Mouse (Mus musculus) heart, adult 11 months (tissue): ENCODE measurements around the gene Lrrc63.

Experiments
- DNase-seq: peaks from one replicate; pipeline ENCODE4 v3.0.0; 2022

The Lrrc63 gene

DNA sequence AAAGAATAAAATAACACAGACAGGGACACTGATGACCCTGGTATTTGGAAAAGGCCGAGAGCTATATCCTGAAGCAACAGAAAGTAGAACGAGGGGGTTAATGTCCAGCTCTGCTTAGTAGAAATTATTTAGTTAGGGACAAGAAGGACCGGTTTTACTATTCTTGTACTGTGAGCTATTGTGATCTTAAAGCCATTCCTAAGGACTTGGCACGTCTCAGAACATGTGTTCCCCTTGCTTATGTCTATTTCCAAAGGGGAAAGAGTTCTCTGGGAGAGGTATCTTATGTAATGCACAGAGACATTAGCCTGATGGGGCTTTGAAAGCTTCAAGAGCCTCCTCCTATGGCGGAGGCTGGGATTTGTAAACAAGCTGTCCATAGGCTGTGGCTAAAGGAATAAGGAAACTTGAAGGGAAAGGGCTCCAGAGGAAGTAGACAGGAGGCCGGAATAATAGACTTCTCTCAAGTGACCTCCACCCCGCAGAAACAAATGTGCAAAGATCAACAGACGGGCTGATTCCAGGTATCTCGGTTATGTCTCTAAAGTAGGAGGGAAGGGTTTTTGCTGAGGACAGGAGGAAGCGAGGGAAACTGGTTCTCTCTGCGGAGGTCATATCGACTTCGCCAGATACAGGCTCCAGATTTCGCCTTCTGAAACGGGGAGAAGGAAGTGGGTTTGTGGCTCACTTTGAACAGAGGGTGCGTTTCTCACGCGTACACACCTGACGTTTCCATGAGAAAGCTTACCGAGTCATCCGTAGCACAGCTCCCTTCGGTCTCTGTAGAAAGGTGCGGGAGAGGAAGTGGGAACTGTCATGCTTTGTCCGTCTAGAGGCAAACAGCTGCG lies 5.7 kb upstream of the Lrrc63 start:
- DNase-seq = no peak

DNA sequence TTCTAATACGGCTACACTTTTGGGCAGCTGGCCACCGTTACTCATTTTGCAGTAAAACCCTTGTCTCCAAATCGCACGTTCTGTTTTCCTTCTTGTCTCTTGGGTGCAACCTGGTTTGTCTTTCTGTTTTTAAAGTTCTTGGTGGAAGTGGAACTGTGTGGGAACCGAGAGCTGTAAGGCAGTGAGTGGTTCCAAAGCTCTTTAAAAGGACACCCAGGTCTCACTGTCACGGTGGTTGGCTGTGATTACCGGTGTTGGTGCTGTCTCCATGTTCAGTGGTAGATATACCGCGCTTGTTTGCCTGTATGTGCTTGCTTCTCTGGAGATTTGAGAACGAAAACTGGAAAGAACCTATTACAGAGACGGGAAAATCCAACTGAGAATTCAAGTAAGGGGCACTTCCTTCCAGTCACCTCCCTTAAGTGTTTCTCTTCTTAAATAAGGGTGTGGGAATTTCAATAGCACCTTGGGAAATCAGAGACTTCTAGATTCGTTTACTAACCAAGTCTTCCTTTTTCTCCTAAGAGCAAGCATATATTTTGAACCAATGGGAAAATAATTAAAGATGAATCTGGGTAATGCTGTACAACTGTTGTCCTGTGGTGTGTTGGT lies 749 bp upstream of the Lrrc63 start:
- DNase-seq = no peak

DNA sequence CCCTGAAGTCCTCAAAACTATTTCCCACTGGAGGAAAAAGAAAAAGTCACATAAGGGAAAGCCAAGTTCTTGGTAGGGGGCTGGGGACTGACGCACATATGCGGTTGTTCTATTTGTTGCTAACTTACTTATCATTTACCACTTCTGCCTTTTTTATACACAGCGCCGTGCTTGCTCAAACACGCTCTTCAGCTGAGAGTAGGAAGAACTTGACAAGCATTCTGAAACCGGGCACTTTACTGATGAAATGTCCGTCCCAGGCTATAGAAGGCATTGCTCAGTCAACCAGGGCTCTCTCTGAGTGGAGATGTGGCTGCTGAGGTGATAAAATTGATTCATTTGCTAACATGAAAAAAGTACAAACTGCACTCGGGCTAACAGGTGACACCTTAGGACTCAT lies 9.0 kb downstream of the Lrrc63 start:
- DNase-seq = no peak

DNA sequence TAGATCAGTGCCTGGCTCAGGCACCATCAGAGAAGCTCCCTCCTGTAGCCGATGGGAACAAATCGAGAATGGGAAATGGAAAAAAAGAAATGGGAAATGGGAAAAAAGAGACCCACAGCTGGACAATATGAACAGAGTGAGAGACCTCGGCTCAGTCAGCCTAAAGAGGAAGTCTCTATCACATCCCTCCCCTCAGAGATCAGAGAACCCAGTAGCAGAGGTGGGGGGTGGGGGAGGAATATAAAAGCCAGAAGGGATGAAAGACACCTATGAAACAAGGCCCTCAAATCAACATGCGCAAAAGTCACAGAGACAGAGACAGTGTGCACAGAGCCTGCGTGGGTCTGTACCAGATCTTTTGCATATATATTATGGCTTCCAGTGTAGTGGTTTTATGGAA lies 27.7 kb downstream of the Lrrc63 start:
- DNase-seq = peak; percentile 70

DNA sequence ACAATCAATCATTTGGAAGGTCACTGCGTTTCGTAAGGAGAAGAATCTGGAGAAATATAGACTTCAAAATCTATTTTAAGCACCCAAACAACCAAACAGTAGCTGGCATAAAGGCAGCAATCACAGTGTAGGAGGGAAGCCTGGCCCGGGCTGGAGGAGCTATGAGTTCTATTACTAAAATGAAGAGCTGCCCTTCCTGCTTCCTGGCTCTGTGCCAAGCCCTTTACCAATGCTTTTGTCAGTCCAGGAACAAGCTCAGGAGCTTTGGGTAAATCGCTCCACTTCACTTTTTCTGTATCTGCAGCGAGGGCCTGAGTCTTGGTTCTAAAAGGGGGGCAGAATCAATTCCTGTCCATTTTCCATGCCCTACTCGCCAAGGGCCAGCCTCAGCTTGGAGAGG lies 52.7 kb downstream of the Lrrc63 start:
- DNase-seq = no peak

DNA sequence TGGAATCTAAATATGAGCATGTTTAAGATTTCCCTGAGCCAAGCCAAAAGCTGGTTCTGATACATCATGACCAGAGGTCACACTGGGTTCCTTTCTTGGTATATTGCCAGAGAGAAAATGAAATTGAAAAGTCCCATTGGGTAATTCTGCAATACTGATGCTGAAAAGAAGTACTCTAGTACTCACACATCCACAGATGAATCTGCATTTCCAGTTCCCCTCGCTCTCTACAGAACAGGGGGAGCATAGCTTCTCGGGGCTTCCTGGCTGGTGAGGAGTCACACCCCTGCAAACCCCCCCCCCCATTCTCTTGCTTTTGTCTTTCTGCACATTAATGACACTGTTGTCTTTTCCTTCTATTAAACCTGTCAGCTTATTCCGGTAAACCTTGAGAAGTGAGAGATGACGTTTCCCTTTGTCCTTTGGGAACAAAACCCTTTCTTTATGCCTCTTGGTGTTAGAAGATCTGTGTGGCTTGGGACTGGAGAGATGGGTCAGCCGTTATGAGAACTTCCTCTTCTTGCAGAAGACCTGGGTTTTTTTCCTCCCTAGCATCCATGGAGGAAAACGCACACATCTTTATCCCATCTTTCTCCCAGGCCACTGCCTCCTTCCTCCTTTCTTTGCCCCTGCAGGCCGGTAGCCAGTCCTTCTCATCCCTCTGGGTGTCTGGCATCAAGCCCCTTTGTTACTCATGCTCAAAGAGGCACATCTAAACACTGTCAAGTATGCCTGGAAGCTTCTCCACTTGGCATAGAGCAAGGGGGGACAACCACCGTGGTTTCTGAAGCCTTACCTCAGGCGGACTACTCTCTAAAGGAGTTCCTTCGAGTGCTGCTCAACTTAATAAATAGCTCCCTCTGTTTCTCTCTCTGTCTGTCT lies 55.1 kb downstream of the Lrrc63 start:
- DNase-seq = no peak

DNA sequence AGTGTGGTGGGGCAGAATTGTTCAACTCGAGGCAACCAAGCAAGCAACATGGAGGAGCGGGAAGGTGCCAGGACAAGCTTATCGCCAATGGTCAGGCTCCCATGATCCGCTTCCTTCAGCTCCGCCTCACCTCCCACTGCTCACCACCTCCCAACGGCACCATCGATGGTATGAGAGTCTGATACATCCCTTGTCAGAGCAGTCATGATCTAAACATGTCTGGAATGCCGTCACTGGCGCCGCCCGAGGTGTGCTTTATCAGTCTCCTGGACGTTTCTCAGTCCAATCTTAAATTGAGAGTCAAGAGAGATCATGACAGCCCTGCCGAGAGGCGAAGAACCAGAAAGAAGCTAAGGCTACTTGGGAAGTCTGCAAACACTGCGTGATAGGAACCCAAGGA lies 59.6 kb downstream of the Lrrc63 start:
- peak; percentile 85 for DNase-seq

DNA sequence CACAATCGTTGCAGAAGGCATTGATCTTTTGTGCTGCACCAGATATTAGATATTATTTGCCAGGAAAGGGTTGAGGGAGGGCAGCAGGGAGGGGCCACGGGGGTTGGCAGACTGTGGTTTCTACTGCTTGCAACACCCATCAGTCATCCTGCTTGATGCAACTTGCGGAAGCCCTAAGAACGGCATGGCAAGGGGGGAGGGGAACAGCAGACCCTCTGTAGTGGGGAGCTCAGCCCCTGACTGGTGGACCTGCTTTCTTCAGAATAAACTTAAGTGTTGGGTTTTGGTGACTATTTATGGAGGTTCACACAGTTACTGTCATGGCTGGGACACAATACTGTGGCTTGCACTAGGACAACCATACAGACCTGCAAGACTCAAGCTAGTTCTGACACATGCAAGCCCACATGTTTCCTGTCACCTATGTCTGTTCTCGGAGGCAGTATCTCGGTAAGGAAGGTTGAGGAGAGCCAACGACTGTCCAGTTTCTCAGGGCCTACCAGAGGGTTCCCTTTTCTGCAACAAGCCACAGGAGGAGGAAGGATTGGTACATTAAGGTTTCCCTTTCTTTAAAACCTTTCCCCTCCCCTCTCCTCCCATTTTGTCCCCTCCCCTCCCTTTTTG lies 61.2 kb downstream of the Lrrc63 start:
- DNase-seq = no peak

DNA sequence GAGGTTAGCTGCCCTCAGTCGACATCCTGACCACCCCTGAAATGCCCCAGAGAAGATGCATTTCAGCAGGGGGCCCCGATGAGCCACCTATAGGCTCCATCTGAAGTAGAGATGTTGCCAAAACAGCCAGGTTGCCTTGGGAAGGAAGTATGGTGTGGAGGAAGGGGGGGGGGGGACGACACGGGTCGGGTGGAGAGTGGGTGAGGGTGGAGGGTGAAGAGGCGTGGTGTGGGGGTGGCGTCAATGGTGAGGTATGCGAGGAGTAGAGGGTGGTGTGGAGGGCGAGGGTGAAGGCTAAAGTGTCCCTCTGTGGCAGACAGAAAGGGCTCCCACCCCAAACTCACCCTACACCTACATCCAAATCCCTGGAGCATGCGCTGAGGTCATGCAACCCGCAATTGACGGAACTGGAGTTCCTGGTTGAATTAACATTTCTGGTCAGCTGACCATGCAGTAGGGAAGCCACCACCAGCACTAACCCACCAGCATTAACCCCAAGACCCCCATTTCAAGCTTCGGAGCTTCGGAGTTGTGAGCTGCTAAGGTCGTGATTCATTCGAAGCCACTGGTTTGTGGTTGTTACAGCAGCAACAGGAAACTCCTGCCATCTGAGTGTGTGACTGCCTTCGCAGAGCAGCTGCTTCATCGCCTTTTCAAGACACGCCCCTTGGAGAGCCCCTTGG lies 62.1 kb downstream of the Lrrc63 start:
- DNase-seq = no peak

DNA sequence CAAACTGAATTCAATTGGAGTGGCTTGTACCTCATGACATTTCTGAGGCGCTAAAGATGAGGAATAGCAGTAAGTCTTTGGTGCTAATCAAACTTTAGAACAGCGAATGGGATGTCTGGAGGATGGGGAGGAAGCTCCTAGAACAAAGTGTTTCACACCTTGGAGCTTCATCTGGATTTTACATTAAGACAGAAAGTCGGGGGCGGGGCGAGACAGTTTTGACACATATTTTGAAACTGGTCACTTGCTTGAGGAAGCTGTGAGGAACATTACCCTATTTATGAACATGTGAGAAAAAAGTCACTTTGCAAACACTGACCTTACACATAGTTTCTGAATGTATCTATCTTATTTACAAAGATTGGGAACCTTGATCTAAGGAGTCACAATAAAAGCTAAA lies 65.5 kb downstream of the Lrrc63 start:
- peak; percentile 3 for DNase-seq

DNA sequence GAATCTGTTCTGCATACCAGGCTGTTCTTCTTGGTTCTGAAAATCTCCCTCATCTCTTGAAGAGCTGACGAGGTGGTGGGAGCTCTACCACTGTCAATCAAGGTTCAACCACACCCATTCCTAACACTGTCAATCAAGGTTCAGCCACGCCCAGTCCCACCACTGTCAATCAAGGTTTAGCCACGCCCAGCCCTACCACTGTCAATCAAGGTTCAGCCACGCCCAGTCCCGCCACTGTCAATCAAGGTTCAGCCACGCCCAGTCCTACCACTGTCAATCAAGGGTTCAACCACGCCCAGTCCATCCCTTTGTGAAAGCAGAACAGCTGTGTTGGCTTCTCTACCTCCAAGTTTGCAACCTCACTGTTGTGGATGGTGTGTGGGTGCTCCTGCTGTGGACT lies 66.2 kb downstream of the Lrrc63 start:
- DNase-seq = peak; percentile 85

DNA sequence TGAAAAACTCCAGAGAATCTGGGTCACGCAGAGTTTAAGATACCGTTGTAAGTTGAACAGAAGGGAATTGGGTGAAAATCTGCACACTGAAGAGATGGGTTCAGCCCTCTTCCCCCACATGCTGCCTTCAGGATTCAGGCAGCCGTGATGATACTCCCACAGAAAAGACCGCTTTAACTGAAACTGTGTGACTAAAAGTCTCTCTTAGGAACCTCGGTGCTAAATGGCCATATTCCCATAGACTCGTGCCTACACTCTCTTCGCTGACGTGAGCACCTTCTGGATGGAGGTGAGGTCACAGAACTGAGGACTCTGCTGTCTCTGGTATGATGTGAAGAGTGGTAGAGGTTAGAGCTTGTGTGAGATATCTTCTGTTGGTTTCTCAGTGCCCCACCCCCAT lies 66.7 kb downstream of the Lrrc63 start:
- peak; percentile 58 for DNase-seq

DNA sequence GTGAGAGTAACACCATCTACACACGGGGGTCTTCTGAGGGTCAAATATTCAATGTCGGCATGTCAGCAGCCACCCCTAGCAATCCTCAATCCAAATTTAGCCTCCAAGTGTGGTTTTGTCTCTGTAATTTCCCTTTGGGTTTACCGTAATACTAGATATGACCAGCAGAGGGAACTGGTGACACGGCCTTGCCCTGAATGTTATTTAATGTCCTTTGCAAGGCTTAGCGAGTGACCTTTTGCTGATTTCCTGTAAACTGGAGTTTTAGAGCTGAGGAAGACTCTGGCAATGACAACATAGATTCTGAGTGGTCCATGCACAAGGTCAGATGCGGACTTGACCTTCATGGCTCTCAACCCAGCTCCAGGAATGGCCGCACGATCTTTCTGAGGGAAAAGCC lies 70.1 kb downstream of the Lrrc63 start:
- no peak for DNase-seq

DNA sequence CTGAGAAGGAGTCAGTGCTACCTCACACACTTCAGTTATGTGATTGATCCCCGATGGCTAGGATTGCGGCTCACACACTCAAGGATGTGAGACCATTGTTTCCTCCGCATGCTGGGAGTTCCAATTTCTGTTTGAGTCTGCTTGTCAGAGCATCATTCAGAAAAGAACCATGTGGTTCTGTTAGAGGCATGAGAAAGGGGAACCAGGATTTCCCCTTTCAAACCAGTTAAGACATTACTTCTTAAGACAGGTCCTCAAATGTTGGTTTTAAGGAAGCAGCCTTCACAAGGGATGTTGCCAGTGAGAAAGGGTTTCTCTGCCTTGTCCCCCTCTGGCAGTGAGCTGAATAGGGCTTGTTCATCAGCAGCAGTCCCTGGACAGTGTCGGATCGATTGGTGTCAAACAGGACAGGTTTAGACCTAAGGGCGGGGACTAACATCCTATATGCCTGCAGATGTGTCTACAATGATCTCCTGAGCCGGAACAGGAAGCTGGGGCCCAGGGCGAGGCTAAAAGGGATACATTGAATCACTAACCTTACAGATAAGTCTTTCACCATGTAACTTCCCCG lies 73.7 kb downstream of the Lrrc63 start:
- no peak for DNase-seq

DNA sequence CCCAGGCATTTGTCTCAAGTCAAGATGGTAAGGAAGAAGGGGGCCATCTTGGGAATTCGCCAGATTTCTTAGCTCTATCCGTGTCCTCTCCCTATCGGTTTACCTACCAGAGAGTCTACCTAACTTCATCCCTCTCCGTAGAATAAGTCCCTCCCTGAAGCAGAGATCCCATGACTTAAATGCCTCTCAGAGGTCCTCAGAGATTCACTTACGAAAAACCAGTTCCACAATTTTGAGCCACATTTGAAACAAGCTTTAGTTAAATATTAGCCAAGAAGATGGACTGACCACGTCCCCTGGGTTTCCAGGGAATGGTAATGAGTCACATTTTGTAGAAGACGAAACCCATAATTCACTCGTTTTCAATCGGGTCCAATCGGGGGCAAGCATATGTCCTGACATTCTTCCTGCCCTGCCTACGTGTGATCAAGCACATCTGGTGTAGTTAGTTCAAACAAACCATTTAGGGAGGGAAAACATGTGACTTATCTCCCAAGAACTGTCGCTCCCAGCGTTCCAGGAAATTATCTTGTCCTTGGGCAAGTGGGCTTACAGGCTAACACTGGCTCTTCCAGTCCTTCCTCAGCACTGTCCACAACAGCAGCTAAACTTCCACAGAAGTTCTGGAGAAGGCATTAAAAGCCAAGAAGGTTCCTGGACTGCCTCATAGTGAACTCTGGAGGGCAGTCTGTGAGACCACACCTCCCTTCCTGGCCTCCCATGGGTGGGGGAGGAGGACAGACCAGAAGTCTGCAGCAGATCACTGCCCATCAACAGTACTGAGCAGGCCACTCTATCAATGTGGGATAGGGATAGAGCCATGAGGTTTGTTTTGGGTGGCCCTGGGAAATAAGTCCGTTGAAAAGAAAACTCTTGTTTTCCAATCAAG lies 76.0 kb downstream of the Lrrc63 start:
- DNase-seq = no peak

DNA sequence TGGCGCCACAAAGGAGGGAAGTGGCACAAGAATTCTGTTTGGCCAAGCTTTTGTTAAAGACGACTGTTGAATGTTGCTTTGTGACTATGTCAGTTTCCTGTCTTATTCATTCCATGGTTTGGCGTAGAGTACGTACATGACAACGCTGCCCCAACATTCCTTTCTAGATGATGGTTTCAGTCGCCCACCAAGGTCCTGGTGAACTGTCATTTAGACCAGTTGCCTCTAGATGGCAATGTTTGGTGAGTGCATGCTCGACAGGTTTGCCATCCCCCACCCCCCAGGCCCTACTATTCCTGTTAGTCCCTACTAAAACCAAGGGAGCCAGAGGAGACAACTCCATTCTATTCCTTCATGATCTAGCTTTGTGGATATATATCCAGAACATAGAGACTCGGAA lies 78.2 kb downstream of the Lrrc63 start:
- DNase-seq = no peak

DNA sequence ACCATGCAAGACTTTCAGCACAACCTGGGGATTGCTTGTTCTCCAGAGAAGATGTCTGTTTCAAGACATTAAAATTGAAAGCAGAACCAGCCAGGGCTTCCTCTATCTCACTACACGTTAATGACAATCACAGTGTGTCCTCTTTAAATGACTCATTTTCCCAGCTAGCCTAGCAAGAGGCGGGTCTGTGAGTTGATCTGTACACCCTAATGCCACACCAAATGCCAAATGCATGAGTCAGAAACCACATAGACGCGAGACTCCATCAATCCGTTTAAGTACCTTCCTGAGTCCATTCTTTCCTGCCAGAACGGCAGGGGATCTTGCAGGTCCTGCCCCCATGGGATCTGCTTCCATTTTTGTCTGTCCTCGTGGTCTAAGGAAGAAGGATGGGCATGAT lies 85.5 kb downstream of the Lrrc63 start:
- DNase-seq = no peak

DNA sequence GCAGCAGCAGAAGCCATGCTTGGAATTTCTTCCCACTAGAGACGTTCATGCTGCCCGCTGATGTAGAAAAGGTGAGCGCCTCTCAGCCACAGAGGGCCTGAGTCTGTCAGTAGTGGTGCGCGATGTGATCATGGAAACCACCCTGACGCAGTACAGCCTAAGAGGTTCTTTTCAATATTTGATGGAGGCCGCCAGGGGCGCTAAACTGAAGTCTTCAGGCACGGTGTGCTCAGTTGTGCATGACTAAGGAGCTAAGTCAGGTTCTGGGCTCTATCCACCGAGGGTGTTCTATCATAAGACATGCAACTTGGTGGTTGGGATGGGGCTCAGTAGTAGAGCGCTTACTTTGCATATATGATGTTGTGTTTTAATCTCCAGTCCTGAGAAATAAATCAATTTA lies 95.2 kb downstream of the Lrrc63 start:
- DNase-seq = peak; percentile 87
